Mouse (Mus musculus) lung, postnatal 10 days (tissue): ENCODE measurements around the gene Cd79a.
A peak's percentile ranks its signal among the peaks of the same experiment; 100 is the strongest.

ENCODE experiments used
- DNase-seq: peaks from one replicate; pipeline ENCODE4 v3.0.0; 2021

Cd79a gene

DNA sequence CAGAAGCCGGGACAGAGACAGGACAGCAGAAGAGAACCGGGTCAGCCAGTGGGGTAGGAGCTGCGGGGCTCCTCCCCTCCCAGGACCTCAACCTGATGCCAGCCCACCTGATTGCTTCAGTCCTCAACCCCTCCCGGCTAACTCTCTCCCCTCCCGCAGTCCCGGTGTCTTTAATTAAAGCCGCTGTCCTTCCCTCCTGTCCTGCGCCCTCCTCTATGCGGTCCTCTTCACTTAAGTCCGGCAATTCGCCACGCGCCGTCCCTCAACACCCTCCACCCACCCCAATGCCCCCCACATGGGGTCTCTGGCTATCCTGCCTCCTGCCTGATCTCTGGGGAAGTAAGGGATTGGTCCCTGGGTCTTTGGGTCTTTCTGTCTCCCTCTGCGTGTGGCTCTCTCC lies 34.5 kb downstream of the Cd79a start:
- DNase-seq, result no peak

GRCm38 (mm10) chr7:24943641-24944040 lies 46.5 kb downstream of the Cd79a start:
- DNase-seq, result no peak

GRCm38 (mm10) chr7:24944257-24944950 lies 47.2 kb downstream of the Cd79a start, which contains the start of gene Gm4881:
Gene Gm4881 (minus strand): TSS chr7:24944494.
- DNase-seq, result no peak

GRCm38 (mm10) chr7:24947316-24948048 lies 50.3 kb downstream of the Cd79a start:
- DNase-seq, result no peak

DNA sequence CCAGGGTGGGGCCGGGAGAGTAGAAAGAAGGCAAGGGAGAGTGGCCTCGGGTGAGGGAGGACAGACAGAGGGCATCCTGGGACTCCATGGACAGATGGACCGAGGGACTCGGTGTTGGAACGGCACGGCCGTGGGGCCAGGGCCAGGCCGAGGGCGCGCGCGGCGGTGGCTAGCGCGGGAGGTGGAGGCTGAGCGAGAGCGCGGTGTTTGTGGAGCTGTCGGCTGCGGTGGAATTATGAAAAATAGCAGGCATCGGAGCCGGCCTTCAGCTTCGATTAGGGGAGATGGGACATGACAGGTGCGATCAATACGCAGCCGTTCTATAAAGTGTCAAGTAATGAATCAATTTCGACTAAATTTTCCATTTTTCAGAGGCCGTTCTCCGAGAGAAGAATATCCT lies 51.6 kb downstream of the Cd79a start:
- no peak for DNase-seq

DNA sequence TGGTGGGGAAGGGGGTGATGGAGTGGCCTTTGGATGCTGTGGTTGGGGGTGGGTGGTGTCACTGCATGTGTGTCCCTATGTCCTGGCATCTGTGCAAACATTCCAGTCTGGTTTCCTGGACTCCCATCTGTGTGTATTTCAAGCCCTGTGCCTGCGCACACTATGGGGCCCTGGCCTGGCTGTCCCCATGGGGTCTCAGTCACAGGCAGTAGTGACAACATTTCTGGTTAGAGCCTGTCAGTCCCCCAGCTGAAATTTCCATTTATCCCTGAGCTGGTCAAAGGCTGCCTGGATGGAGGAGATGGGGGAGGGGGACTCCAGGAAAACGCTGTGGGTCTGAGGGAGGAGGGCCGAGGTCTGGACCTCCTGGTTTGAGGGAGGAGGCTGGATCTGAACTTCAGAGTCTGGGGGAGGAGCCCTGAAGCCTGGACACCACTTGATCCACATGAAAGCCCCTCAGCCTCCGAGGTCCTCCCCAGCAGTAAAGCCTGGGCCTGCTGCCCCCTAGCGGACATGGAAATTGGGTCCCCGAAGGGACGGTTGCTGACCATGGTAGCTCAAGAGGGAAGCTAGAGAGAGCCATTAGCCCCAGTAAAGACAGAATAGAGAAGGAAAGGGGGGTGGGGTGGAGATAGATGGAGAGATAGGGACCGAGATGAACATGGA lies 52.9 kb downstream of the Cd79a start:
- peak; percentile 87 for DNase-seq
